Comparison of ENCODE assay signal across 15 mouse cellular contexts in genomic region chr3:43352829-43353228, GRCm38 (mm10).
A peak's percentile ranks its signal among the peaks of the same experiment; 100 is the strongest.
DNase-seq lines count a peak whose midpoint lies in the region; ATAC-seq lines count a peak whose summit lies in the region.
"Had no signal": no experiment of that assay in that cellular context is flagged by ENCODE, and none has a peak within 500 bp of the region (broad histone marks: within the 10 kb centered on the region; RNA-seq: fewer than 3 reads in every experiment).

No protein-coding gene starts in this region.

- H3K4me3 ChIP-seq in hindbrain, embryonic 16.5 days (ENCODE audit: low read length) = no peak overlapping the region
- H3K4me3 ChIP-seq: heart, embryonic 13.5 days; limb, embryonic 13.5 days had no signal

- peak; percentile 52; the same call in 1 of the 2 replicates for ATAC-seq in hindbrain, embryonic 16.5 days
- no peak for ATAC-seq in granulocyte monocyte progenitor cell, adult 5-6 weeks (replicated peaks; ENCODE audit: poor library complexity, severe bottlenecking)
- ATAC-seq: inflammation-experienced regulatory T-cells, adult 6 months had no signal

- H3K9me3 ChIP-seq in hindbrain, embryonic 16.5 days (ENCODE audit: control insufficient read depth, low read length) = no peaks in the 10 kb centered on the region
- H3K9me3 ChIP-seq: heart, embryonic 13.5 days; limb, embryonic 13.5 days had no signal

- no peak overlapping the region for H3K27ac ChIP-seq in hindbrain, embryonic 16.5 days (ENCODE audit: low read depth, low read length)
- H3K27ac ChIP-seq: heart, embryonic 13.5 days; limb, embryonic 13.5 days; macrophage had no signal

- no peak overlapping the region for H3K4me2 ChIP-seq in hindbrain, embryonic 16.5 days (ENCODE audit: low read length)
- H3K4me2 ChIP-seq: heart, embryonic 13.5 days; limb, embryonic 13.5 days had no signal

- H3K4me1 ChIP-seq in hindbrain, embryonic 16.5 days (ENCODE audit: control insufficient read depth, insufficient read depth, low read depth, low read length) = no peaks in the 10 kb centered on the region
- H3K4me1 ChIP-seq: heart, embryonic 13.5 days; limb, embryonic 13.5 days had no signal

- DNase-seq in kidney, adult 9 months = peak; percentile 9
- no peak for DNase-seq in kidney, adult 18-20 months
- peak; percentile 8 for DNase-seq in adipocyte (ENCODE audit: low spot score)
- DNase-seq in embryo, embryonic 10.5 days (ENCODE audit: low spot score) = peak; percentile 70
- DNase-seq in adrenal gland, adult 2 months = no peak
- DNase-seq in frontal cortex, postnatal 14 days (ENCODE audit: low spot score in 2 of 2) = no peak
- DNase-seq: cerebellum, postnatal 25 days; gastrocnemius, postnatal 25 days; kidney, postnatal 25 days had no signal

- no peaks in the 10 kb centered on the region for H3K36me3 ChIP-seq in hindbrain, embryonic 16.5 days (ENCODE audit: control insufficient read depth, insufficient read depth, low read length)
- H3K36me3 ChIP-seq: heart, embryonic 13.5 days; limb, embryonic 13.5 days had no signal

- no peak overlapping the region for H3K9ac ChIP-seq in hindbrain, embryonic 16.5 days (ENCODE audit: low read depth, low read length)
- H3K9ac ChIP-seq: heart, embryonic 13.5 days; limb, embryonic 13.5 days had no signal

- no peaks in the 10 kb centered on the region for H3K27me3 ChIP-seq in hindbrain, embryonic 16.5 days (replicated peaks; ENCODE audit: control insufficient read depth, insufficient read depth, low read length)
- H3K27me3 ChIP-seq: heart, embryonic 13.5 days; limb, embryonic 13.5 days had no signal

Comparison
In these comparisons a context has a peak if more than half of its experiments do, and no peak if none do; other contexts are left out.
1. DNase-seq: peak in kidney, adult 9 months (single experiment), adipocyte (single experiment) and embryo, embryonic 10.5 days (single experiment); none in kidney, adult 18-20 months (single experiment), adrenal gland, adult 2 months (single experiment) and frontal cortex, postnatal 14 days (0 of 2).